Mouse (Mus musculus) naive thymus-derived CD4-positive, alpha-beta T cell, adult 5 months (primary cell): ENCODE measurements around the gene Acvrl1. TPM values are rescaled to one million over a fixed set of nuclear protein-coding genes. Genes with fewer than 3 reads are reported as not detected.

Experiments used
- polyA plus RNA-seq: library from polyadenylated mRNA; unstranded; fragments of 100-300 nt; shearing (Covaris generic); gene quantifications from one replicate; pipeline ENCODE4 v1.2.1, GENCODE M21; 2017

The Acvrl1 gene
- polyA plus RNA-seq: 19.4 TPM

DNA sequence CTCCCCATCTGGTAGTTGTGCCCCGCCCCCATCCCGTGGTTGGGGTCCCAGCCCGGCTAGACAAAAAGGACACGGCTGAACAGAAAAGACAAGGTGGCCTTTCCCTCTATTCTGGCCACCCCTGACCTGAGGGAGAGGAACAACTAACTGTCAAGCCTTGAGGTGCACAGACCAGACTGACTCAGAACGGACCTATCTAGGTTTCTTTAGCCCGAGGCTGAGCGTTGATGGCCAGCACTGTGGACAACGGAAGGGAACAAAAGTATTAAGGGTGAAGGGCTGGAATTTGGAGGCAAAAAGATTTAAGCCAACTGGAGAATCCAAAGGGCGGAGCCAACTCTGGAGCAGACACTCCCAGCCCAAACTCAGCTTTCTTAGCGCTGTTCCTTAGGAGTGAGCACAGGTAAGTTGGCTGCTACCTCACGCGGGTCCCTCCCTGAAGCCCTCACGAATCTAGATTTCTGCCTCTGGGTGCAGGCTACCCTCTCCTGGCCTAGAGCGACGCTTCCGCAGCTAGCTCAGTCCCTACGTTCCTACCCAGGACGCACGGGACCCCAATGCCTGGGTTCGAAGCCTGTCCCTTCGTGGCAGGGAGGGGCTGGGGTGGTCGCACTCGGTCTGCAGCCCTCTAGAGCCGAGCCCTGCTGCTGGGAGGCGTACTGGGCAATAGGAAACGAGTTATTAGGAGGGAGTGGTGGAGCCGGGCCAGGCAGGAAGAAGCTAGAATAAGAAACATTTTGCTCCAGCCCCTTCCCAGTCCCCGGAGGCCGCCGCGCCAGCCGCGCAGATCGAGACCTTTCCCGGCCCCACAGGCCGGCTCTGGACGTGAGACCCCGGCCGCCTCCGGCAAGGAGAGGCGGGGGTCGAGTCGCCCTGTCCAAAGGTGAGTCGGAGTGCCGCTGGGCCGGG is at the start of gene Acvrl1:
TSS of gene Acvrl1 (plus strand) at position 342 of the 909 bp plus-strand sequence.

DNA sequence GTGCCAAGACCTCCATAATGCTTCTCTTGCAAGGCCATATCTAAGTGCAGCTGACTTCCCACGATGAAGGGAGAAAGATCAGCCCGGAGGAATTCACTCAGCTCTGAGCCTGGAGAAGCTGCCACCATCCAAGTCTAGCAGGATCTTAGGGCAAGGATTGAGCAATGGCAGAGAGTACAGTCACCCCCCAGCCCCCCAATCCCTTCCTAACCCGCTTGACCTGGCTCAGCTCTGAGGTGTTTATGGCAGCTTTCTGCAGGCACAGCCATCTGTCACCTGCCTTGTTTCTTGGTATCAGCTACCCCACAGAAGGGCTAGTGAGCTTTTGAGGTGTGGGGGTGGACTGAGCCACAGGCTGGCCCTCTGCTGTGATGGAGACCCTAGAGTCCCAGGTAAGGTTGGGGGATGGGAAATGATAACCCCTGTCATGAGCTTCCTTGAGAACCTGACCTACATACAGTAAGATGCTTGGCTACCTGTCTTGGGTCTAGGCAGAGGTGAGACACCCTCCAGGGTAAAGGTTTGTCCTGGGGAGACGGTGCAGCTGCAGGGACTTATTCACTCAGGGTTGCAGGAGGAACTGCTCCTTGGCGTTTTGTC is 12.7 kb upstream of the Acvrl1 start, which contains the start of gene Ankrd33:
TSS of gene Ankrd33 (plus strand) at position 245 of the 600 bp plus-strand sequence.

GRCm38 (mm10) chr15:101173421-101174211 is 45.3 kb downstream of the Acvrl1 start, which contains the start of gene Acvr1b:
Gene Acvr1b, plus strand, starts transcription at chr15:101174067.

Other genes starting within 250 kb of the Acvrl1 start
- not detected for gene Gm47841, start 81.1 kb upstream of the Acvrl1 start, polyA plus RNA-seq
- gene Fignl2, start 50.0 kb upstream of the Acvrl1 start, polyA plus RNA-seq: not detected
- gene Ankrd33, start 12.8 kb upstream of the Acvrl1 start, polyA plus RNA-seq: not detected
- gene Acvr1b, start 45.5 kb downstream of the Acvrl1 start, polyA plus RNA-seq: 4.6 TPM
- gene Grasp, start 95.7 kb downstream of the Acvrl1 start, polyA plus RNA-seq: 13.2 TPM
- 458 TPM for gene Nr4a1, start 125.7 kb downstream of the Acvrl1 start, polyA plus RNA-seq
- gene Atg101, start 155.8 kb downstream of the Acvrl1 start, polyA plus RNA-seq: 99.9 TPM
- not detected for gene 6030408B16Rik, start 164.7 kb downstream of the Acvrl1 start, polyA plus RNA-seq
- gene Krt80, start 241.6 kb downstream of the Acvrl1 start, polyA plus RNA-seq: not detected